Mouse (Mus musculus): ENCODE data around the gene Coq3.

The Coq3 gene

GRCm38 (mm10) chr4:21879565-21880220, at the start of gene Coq3:
TSS of gene Coq3 (plus strand) at chr4:21879673.
- DNase-seq (ENCODE audit: extremely low spot score, low spot score), result peak; percentile 87

- DNase-seq (ENCODE audit: extremely low spot score, low spot score), result no peak
Measured at GRCm38 (mm10) chr4:21832844-21833243, 46.6 kb upstream of the Coq3 start.

- peak; percentile 91 for DNase-seq (ENCODE audit: extremely low spot score, low spot score)
Measured at GRCm38 (mm10) chr4:21847481-21848286, 31.8 kb upstream of the Coq3 start, which contains the start of gene Pnisr. TSS of gene Pnisr (plus strand) at chr4:21847583.

GRCm38 (mm10) chr4:21848287-21848630, 31.2 kb upstream of the Coq3 start:
- DNase-seq (ENCODE audit: extremely low spot score, low spot score), result no peak

- no peak for DNase-seq (ENCODE audit: extremely low spot score, low spot score)
Measured at GRCm38 (mm10) chr4:21857481-21857880, 22.0 kb upstream of the Coq3 start.

GRCm38 (mm10) chr4:21865226-21865625, 14.2 kb upstream of the Coq3 start:
- DNase-seq (ENCODE audit: extremely low spot score, low spot score), result no peak

GRCm38 (mm10) chr4:21878776-21879175, 697 bp upstream of the Coq3 start:
- DNase-seq (ENCODE audit: extremely low spot score, low spot score), result no peak

- no peak for DNase-seq (ENCODE audit: extremely low spot score, low spot score)
Measured at GRCm38 (mm10) chr4:21882806-21883205, 3.3 kb downstream of the Coq3 start.

GRCm38 (mm10) chr4:21885831-21886230, 6.4 kb downstream of the Coq3 start:
- no peak for DNase-seq (ENCODE audit: extremely low spot score, low spot score)

GRCm38 (mm10) chr4:21930971-21931771, 51.7 kb downstream of the Coq3 start, which contains the start of gene Faxc:
TSS of gene Faxc (plus strand) at chr4:21931329.
- peak; percentile 83 for DNase-seq (ENCODE audit: extremely low spot score, low spot score)

- peak; percentile 15 for DNase-seq (ENCODE audit: extremely low spot score, low spot score)
Measured at GRCm38 (mm10) chr4:21931772-21932630, 52.5 kb downstream of the Coq3 start.

- no peak for DNase-seq (ENCODE audit: extremely low spot score, low spot score)
Measured at GRCm38 (mm10) chr4:21935378-21935777, 55.9 kb downstream of the Coq3 start.

- DNase-seq (ENCODE audit: extremely low spot score, low spot score), result no peak
Measured at GRCm38 (mm10) chr4:21936424-21936823, 57.0 kb downstream of the Coq3 start.

GRCm38 (mm10) chr4:21937890-21938289, 58.4 kb downstream of the Coq3 start:
- no peak for DNase-seq (ENCODE audit: extremely low spot score, low spot score)

GRCm38 (mm10) chr4:21944672-21945071, 65.2 kb downstream of the Coq3 start:
- DNase-seq (ENCODE audit: extremely low spot score, low spot score), result no peak

- DNase-seq (ENCODE audit: extremely low spot score, low spot score), result no peak
Measured at GRCm38 (mm10) chr4:21951444-21951843, 72.0 kb downstream of the Coq3 start.

GRCm38 (mm10) chr4:21952255-21952654, 72.8 kb downstream of the Coq3 start:
- DNase-seq (ENCODE audit: extremely low spot score, low spot score), result no peak

- DNase-seq (ENCODE audit: extremely low spot score, low spot score), result peak; percentile 43
Measured at GRCm38 (mm10) chr4:21957570-21958321, 78.3 kb downstream of the Coq3 start.
